Mouse (Mus musculus) kidney, adult 2 months (tissue): ENCODE data around the gene Nudt3.

ENCODE experiments used
- CTCF ChIP-seq: fragments of 200-500 bp; conservative IDR thresholded peaks from 2 replicates; pipeline ENCODE4 v1.5.1; 2011; ENCODE audit warnings: low read depth, mild to moderate bottlenecking, control low read depth, low read length, moderate library complexity, mixed read lengths; ENCODE audit not compliant: insufficient read depth, insufficient read length
- POLR2A ChIP-seq: fragments of 200-500 bp; IDR thresholded peaks from one replicate; pipeline ENCODE4 v1.6.1; 2011; ENCODE audit warnings: low read depth, low read length, control low read depth

GRCm38 (mm10) chr17:27656414-27656813, 33.1 kb upstream of the Nudt3 start:
- no peak for TF ChIP-seq CTCF
- no peak for TF ChIP-seq POLR2A
